Mouse (Mus musculus) hindbrain, embryonic 16.5 days (tissue): ENCODE measurements around the gene Rgs10. TPM values are rescaled to one million over a fixed set of nuclear protein-coding genes. Genes with fewer than 3 reads are reported as not detected.
A peak's percentile ranks its signal among the peaks of the same experiment; 100 is the strongest.
"Not testable (repeated sequence)": the region's sequence is repeated elsewhere in the genome, so short reads cannot be mapped to it uniquely, and the experiment has no call there.

ENCODE experiments used
- ATAC-seq: fragments of 200-750 bp; cut with Nextera tagmentation; 2 replicates; pipeline ENCODE4 v1.8.0; 2017; ENCODE audit warnings: moderate TSS enrichment, moderate library complexity
- H3K27ac ChIP-seq: fragments of 300-500 bp; sonication (generic); 2 replicates; pipeline ENCODE4 v1.5.1; 2014; ENCODE audit warnings: low read depth, mild to moderate bottlenecking, control low read depth, low read length, moderate library complexity
- H3K27me3 ChIP-seq: fragments of 300-500 bp; sonication (generic); replicated peaks from 2 replicates; pipeline ENCODE4 v1.6.1; 2014; ENCODE audit warnings: low read length; ENCODE audit not compliant: control insufficient read depth, insufficient read depth
- H3K36me3 ChIP-seq: fragments of 300-500 bp; sonication (generic); 2 replicates; pipeline ENCODE4 v1.6.1; 2014; ENCODE audit warnings: mild to moderate bottlenecking, low read length, moderate library complexity, mixed read lengths; ENCODE audit not compliant: control insufficient read depth, insufficient read depth
- H3K4me1 ChIP-seq: fragments of 300-500 bp; sonication (generic); 2 replicates; pipeline ENCODE4 v1.6.1; 2014; ENCODE audit warnings: low read depth, low read length; ENCODE audit not compliant: control insufficient read depth, insufficient read depth
- H3K4me2 ChIP-seq: fragments of 300-500 bp; sonication (generic); 2 replicates; pipeline ENCODE4 v1.6.1; 2014; ENCODE audit warnings: mild to moderate bottlenecking, low read length, control low read depth, moderate library complexity
- H3K4me3 ChIP-seq: fragments of 300-500 bp; sonication (generic); 2 replicates; pipeline ENCODE4 v1.5.1; 2014; ENCODE audit warnings: mild to moderate bottlenecking, low read length, control low read depth, moderate library complexity
- H3K9ac ChIP-seq: fragments of 300-500 bp; sonication (generic); 2 replicates; pipeline ENCODE4 v1.6.1; 2014; ENCODE audit warnings: low read depth, mild to moderate bottlenecking, control low read depth, low read length, moderate library complexity
- H3K9me3 ChIP-seq: fragments of 300-500 bp; sonication (generic); 2 replicates; pipeline ENCODE4 v1.6.1; 2014; ENCODE audit warnings: mild to moderate bottlenecking, low read length, moderate library complexity; ENCODE audit not compliant: control insufficient read depth
- WGBS: fragments of 180-500 bp; shearing (Covaris S2); extraction: QIAGEN DNeasy Blood & Tissue Kit; methylation state at CpG from one replicate; pipeline ENCODE4 v1.1.7; 2014; 5-methylcytosine and 5-hydroxymethylcytosine counted together
- polyA plus RNA-seq: library from polyadenylated mRNA; unstranded; fragments of >200 nt; fragmentation: Nextera tagmentation; extraction: Ambion mirVana; gene quantifications from 2 replicates; pipeline ENCODE4 v1.2.1, GENCODE M21; 2015

Rgs10 gene
- polyA plus RNA-seq, 1 experiment from 2014 or later, result 82.4 TPM

DNA sequence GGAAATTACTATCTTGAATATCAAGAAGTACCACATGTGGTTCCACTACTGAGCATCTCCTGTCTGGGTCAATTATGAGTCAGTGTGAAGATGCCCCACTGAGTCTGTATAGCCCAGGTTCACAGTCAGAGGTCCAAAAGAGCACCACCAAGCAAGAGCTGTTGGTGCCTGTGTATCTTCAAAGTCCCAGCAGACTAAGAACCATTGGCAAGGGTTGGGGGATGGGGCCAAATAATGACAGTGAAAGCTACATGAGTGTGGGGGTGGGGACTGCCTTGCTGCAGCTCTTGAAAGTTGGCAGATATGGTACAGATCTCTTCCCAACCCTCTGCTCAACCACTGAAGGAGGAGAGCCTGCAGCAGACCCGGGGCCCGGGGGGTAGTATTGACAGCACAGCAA is 72.0 kb downstream of the Rgs10 start:
- Histone ChIP-seq H3K9me3 (no peaks in the 10 kb centered on the region; the same call in 1 of the 2 replicates), H3K27ac (no peak overlapping the region), H3K27me3 (no peaks in the 10 kb centered on the region), H3K4me1 (no peaks in the 10 kb centered on the region; the same call in 1 of the 2 replicates), H3K36me3 (no peaks in the 10 kb centered on the region), H3K9ac (no peak overlapping the region), H3K4me2 (no peak overlapping the region), H3K4me3 (no peak overlapping the region)
- ATAC-seq, result no peak
- WGBS, result 92% methylated on average over 2 of the region's 2 CpGs

DNA sequence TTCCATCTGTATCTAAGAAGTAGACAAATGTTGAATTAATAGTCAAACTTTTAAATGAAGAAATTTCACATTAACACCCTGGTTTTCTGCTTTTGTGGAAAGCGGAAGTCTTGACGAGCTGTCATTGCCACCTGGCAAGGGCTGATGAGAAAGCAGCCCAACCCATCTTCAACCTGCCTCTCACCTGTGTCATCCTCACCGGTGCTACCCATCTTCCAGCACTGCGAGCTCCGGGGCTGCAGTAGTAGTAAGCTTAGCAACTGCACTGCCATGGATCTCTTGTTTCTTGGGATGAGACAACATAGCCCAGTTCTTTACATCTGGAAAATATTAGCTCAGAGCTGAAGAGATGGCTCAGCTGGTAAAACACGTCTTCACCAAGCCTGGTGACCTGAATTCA is 72.9 kb downstream of the Rgs10 start:
- no peaks in the 10 kb centered on the region for H3K27me3 ChIP-seq

DNA sequence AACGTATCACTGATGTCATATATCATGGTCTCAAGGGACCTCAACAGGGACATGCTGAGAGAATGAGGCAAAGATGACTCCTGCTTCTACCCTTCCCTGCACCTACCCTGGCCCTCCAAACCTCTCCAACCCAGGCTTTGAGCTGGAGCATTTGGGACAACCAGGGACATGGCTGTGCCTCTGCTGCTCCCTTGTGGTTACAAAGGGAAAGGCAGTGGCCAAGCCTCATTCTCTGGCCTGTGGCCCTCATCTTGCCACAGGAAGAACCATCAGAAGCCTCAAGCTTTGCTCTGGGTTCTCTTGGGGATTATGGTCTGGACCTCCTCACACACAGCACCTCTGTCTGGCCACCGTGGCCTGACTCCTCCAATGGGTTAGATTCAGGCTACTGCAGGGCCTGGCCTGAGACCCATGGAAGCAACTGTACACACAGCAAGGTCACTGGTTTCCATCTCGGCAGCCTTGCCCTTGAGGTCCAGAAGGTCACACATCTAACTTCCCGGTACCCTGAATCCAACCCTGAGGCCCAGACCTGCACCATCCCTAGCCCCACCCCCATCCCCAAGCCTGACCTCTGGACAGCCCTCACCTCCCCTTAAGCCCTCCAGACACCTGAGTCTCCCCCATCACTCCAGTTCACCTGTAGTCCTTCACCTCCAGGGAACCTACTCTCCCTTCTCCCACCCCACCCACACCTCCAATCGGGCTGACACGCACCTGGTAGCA is 73.5 kb downstream of the Rgs10 start:
- Histone ChIP-seq H3K9ac (no peak overlapping the region), H3K27me3 (no peaks in the 10 kb centered on the region), H3K27ac (no peak overlapping the region), H3K9me3 (no peaks in the 10 kb centered on the region; the same call in 1 of the 2 replicates), H3K4me3 (no peak overlapping the region), H3K4me1 (no peaks in the 10 kb centered on the region; the same call in 1 of the 2 replicates), H3K36me3 (no peaks in the 10 kb centered on the region), H3K4me2 (no peak overlapping the region)
- 64% methylated on average over 6 of the region's 6 CpGs for WGBS
- peak; percentile 30; the same call in 1 of the 2 replicates for ATAC-seq

More for the DNA sequence above, 72.9 kb downstream of the Rgs10 start:
- no peaks in the 10 kb centered on the region; the same call in 1 of the 2 replicates for H3K4me1 ChIP-seq
- no peak overlapping the region for H3K4me3 ChIP-seq
- H3K9ac ChIP-seq, result no peak overlapping the region
- no peaks in the 10 kb centered on the region; the same call in 1 of the 2 replicates for H3K9me3 ChIP-seq
- WGBS, result 88% methylated on average over 6 of the region's 6 CpGs
- no peak for ATAC-seq
- no peaks in the 10 kb centered on the region for H3K36me3 ChIP-seq
- H3K27ac ChIP-seq, result no peak overlapping the region
- no peak overlapping the region for H3K4me2 ChIP-seq

DNA sequence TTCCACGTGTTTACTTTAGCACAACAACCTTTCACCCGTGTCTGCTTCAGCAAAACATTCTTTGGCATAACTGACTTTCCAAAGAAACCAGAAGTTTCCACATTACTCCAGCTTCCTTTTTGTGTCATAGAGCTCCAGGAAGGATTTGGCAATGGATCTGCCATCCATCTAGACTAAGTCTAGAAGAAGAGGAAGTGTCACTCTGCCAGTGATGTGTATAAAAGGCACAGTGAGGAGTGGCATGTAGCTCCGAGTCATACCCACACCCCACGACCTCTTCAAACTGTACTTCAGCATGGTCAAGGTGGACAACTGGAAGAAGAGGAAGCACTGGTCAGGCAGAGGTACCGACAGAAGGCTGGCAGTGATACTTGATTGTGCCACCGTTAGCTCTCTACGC is 74.1 kb downstream of the Rgs10 start:
- 82% methylated on average over 7 of the region's 7 CpGs for WGBS
- no peaks in the 10 kb centered on the region; the same call in 1 of the 2 replicates for H3K9me3 ChIP-seq
- H3K4me1 ChIP-seq, result no peaks in the 10 kb centered on the region; the same call in 1 of the 2 replicates
- no peak overlapping the region for H3K27ac ChIP-seq
- H3K9ac ChIP-seq, result no peak overlapping the region
- no peaks in the 10 kb centered on the region for H3K36me3 ChIP-seq
- no peak for ATAC-seq
- no peak overlapping the region for H3K4me3 ChIP-seq
- H3K4me2 ChIP-seq, result no peak overlapping the region
- no peaks in the 10 kb centered on the region for H3K27me3 ChIP-seq

DNA sequence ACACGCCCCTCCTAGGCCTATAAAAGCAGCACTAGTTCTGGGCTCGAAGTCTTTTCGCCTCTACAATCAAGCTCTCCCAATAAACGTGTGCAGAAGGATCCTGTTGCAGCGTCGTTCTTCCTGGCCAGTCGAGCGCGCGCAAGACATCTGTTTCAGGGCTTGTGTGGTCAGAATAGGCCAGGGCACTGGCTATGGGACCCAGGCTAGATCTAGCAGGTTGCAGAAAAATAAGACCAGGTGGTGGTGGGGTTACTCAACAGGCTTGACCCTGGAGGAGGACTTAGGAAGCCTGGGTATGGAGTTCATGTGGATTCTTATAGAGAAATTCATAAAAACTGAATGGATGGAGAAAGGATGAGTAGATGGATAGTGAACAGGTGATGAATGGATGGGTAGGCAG is 75.9 kb downstream of the Rgs10 start:
- WGBS, result 85% methylated on average over 7 of the region's 10 CpGs
- not testable (repeated sequence) for H3K9ac ChIP-seq

DNA sequence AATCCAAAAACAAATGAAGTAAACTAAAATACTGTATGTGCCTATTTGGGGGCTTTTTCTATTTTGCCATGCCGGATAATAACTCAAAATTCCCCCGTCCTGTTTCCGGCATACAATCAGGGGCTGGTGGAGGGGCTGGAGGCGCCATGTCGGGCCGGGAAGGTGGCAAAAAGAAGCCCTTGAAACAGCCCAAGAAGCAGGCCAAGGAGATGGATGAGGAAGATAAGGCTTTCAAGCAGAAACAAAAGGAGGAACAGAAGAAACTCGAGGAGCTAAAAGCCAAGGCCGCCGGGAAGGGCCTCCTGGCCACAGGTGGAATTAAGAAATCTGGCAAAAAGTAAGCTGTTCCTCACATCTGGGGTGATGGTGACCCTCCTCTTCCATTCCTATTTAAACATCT is 78.2 kb downstream of the Rgs10 start:
- ATAC-seq, H3K36me3 ChIP-seq, H3K4me3 ChIP-seq, H3K27ac ChIP-seq, H3K27me3 ChIP-seq, H3K9ac ChIP-seq, H3K4me1 ChIP-seq, H3K9me3 ChIP-seq, H3K4me2 ChIP-seq: not testable (repeated sequence)
- WGBS, result 86% methylated on average over 6 of the region's 9 CpGs

More for the DNA sequence above, 75.9 kb downstream of the Rgs10 start:
- not testable (repeated sequence) for H3K4me1 ChIP-seq, H3K27me3 ChIP-seq, ATAC-seq, H3K27ac ChIP-seq, H3K9me3 ChIP-seq, H3K4me3 ChIP-seq, H3K36me3 ChIP-seq, H3K4me2 ChIP-seq

DNA sequence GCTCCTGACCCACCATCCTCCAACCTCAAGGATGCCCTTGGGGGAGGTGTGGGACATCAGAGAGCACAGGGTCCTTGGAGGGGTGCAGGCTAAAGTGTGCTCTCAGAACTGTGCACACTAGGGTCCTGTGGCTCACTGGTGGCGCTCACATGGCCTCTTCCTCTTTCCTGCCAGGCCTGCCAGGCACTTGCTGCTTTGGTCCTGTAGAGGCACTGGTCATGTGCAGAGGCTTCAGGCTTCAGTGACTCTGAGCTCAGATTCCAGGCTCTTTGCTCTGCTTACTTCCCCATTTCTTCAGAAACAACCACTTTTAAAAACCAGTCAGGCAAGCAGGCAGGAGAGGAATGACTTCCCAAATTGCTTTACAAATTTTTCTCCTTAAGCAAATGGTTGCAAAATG is 85.7 kb downstream of the Rgs10 start:
- WGBS, result 71% methylated on average over 1 of the region's 1 CpGs
- H3K9me3 ChIP-seq, result no peaks in the 10 kb centered on the region
- H3K27me3 ChIP-seq, result no peaks in the 10 kb centered on the region
- no peak overlapping the region for H3K4me2 ChIP-seq
- H3K36me3 ChIP-seq, result no peaks in the 10 kb centered on the region
- H3K9ac ChIP-seq, result no peak overlapping the region
- H3K4me1 ChIP-seq, result peaks cover 3% of the 10 kb centered on the region; the same call in 1 of the 2 replicates
- ATAC-seq, result no peak
- H3K27ac ChIP-seq, result no peak overlapping the region
- H3K4me3 ChIP-seq, result no peak overlapping the region

DNA sequence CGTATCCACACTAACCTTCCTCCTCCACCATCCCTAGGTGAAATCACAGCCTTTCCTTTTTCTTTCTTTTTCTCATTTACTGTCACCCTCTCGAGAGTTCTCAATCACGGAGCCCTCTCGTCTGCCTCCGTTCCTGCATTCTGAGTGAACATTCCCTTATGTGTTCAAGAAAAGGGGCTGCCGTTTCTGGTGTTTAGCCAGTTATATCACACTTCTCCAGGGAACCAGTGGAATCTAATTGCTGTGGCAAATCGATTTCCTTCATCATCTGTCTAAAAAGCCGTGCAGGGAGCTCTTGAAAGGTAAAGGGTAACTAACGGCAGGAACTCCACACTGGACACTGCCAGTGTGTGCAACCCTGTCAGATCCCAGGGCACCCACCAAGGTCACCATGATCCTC is 87.6 kb downstream of the Rgs10 start:
- no peak overlapping the region for H3K4me3 ChIP-seq
- ATAC-seq, result no peak
- H3K36me3 ChIP-seq, result no peaks in the 10 kb centered on the region
- H3K4me1 ChIP-seq, result peaks cover 3% of the 10 kb centered on the region; the same call in 1 of the 2 replicates
- H3K4me2 ChIP-seq, result peak overlapping the region; percentile 34
- WGBS, result 30% methylated on average over 9 of the region's 9 CpGs
- no peak overlapping the region for H3K9ac ChIP-seq
- no peaks in the 10 kb centered on the region for H3K9me3 ChIP-seq
- H3K27ac ChIP-seq, result no peak overlapping the region; the same call in 1 of the 2 replicates
- H3K27me3 ChIP-seq, result no peaks in the 10 kb centered on the region

DNA sequence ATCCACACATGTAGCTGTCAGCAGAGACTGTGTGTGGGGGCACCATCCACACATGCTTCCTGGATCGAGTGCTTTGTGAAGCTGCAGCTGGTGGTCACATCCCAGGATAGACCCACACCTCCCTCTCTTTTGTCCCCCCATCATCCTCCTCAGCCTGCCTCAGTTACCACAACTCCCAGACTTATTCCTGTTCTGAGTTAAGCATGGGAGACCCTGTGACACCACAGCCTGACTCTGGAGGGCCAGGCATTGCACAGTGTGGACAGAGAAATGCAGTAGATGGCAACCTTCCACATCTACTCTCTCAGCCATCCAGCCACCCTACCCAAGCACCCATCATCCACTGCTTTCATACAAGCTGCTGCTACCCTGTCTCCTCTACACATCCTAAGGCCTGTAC is 93.6 kb downstream of the Rgs10 start:
- no peak for ATAC-seq
- WGBS, result 86% methylated on average over 1 of the region's 1 CpGs
- H3K27me3 ChIP-seq, result no peaks in the 10 kb centered on the region
- H3K4me3 ChIP-seq, result no peak overlapping the region
- H3K36me3 ChIP-seq, result no peaks in the 10 kb centered on the region
- H3K4me1 ChIP-seq, result no peaks in the 10 kb centered on the region
- H3K27ac ChIP-seq, result no peak overlapping the region
- no peak overlapping the region for H3K9ac ChIP-seq
- H3K9me3 ChIP-seq, result no peaks in the 10 kb centered on the region
- H3K4me2 ChIP-seq, result no peak overlapping the region
